Mouse (Mus musculus) embryo, embryonic 11 days (tissue): ENCODE measurements at regions not wholly inside any gene's neighbourhood (a gene's known extent, or its start where the extent isn't known, plus 50 kb on each side); places are given as distances from the start of the nearest gene placed in this dataset.
A peak's percentile ranks its signal among the peaks of the same experiment; 100 is the strongest.

Experiments used
- DNase-seq: peaks from one replicate; pipeline ENCODE4 v3.0.0-alpha.2; 2015

DNA sequence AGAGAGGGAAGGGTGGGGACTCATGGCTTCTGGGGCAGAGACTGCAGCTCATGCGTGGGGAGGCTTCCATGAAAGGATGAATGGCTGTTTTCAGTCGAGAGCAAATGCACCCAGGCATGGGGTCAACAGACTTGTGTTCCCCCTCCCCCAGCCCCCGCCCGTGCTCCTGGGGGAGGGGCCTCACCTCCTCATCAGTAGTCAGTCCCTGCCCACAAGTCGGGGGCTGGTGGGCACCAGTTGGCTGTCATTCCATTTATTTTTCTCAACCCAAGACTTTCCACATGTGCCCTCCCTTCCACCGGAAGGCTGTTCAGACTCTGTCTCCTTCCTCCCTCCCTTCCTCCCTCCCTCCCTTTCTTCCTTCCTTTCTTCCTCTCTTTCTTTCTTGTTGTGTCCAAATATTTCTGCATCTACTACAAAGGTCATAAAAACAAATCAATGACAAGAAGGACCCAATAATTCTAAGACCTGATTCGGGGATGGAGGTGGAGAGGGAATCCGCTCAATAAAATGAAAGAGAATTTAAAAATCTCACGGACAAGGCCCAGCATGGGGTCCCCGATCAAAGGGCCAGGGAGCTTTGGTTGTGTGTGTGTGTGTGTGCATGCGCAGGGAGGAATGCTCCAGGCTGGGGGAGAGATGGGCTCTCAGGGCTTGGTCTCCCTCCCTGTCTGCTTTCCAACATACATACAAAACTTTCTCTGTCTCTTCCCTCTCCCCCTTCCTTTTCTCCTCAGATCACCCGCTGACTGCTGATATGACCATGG lies 57.7 kb downstream of the Rpl14 start:
- no peak for DNase-seq

DNA sequence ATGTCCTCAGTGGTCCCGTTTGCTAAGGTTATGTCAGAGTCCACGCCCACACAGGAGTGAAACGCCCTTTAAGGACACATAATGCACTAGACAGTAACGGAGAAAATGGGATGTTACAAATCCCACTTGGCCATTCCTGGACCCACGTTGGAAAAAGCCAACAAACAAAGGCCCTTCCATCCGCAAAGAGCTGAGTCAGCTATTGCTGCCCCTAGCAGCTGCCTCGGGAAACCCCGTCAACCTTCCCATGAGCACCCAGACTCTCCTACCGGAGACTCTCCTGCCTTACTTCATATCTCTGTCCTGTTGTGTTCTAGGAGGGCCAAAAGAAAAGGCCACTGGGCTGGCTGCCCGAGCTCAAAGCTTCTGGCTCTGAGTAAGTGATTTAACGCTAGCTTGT lies 58.4 kb downstream of the Rpl14 start:
- no peak for DNase-seq

DNA sequence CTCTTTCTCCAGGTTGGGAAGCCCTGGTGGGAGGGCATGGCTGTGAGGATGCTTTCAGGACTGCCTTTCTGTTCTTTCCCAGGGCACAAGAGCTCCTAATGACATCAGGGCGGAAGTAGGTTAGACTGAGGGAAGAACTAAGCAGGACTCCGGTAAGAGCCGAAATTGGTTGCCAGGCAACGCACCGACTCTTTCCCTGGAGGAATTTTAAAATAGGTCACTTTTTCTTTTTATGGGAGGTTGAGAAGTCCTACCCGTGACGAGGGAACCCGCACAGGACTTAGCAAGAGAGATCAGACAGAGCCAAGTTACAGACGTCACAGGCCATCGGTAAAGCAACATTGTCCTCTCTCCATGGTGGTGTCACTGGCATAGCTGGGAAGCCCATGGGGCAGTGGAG lies 61.6 kb downstream of the Rpl14 start:
- no peak for DNase-seq

DNA sequence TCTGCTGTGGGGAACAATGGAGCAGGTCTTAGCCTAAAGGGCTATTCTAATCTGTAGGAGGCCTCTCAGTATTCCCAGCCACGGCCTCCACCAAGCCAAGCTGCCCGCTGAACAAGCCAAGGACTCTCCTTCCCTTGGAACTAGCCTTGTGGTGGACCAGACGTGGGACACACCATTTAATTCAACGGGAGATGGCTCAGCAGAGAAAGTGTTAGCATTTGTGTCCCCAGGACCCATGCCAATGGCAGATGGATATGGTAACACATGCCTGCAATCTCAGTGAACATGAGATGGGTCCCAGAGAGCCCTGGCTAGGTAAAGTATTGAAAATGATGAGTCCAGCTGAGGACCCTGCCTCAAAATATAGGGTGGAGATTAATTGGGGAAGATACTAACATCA lies 71.4 kb downstream of the Rpl14 start:
- DNase-seq = no peak

DNA sequence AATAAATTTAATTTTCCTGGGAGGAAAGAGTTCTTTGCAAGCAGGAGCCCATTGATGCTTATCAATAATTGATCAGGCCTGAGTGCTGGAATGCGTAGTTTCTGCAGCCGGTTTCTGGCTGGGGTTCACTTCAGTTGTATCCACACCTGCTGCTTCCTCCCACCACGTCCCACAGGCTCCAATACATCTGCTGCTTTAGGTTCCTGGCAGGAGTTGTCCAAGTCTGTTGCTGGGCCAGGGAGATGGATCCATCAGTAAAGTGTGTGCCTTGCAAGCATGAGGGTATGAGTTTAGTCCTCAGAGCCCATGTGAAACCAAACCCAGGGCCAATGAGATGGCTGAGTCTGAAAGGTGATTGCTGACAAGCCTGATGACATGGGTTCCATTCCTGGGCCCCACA lies 72.1 kb downstream of the Rpl14 start:
- no peak for DNase-seq

DNA sequence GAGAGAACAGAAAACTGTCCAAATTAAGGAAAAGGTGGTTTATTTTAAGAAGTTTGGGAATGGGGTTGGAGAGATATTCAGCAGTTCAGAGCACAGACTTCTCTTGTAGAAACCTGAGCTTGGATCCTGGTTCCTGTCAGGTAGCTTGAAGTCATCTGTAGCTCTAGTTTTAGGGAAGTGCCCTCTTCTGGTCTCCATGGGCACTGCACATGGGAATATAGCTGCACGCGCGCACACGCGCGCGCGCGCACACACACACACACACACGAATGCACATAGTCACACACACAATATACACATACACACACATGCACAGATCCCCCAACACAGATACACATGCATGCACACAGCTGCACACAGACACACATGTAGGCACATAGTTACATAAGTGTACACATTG lies 74.5 kb downstream of the Rpl14 start:
- no peak for DNase-seq

- DNase-seq = no peak
Observed at GRCm38 (mm10) chr9:120646806-120647667, 75.8 kb downstream of the Rpl14 start.

- DNase-seq = no peak
Observed at GRCm38 (mm10) chr9:120647668-120647955, 76.4 kb downstream of the Rpl14 start.

- DNase-seq = no peak
Observed at GRCm38 (mm10) chr9:120652733-120653132, 81.5 kb downstream of the Rpl14 start.

DNA sequence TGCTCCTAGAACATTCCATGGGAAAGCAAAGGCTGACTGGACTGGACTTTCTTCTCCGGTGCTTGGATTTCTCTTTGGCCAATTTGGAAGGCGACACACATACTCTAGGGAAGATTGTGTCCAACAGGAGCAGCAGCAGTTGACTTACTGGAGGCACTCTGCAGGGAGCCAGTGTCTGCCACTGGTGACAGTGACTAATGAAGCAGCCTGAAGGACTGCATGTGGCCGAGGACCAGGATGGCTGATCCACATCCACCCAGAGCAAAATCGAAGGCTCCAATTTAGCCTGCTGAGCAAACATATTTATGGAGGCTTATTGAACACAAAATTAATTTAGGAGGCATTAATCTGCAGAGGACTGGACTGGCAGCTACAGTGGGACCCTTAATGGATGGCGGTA lies 81.9 kb downstream of the Rpl14 start:
- no peak for DNase-seq

GRCm38 (mm10) chr9:120654736-120655135 lies 83.5 kb downstream of the Rpl14 start:
- DNase-seq = no peak

GRCm38 (mm10) chr9:120656976-120657375 lies 85.7 kb downstream of the Rpl14 start:
- DNase-seq = peak; percentile 81

GRCm38 (mm10) chr9:120657786-120658185 lies 86.5 kb downstream of the Rpl14 start:
- no peak for DNase-seq

DNA sequence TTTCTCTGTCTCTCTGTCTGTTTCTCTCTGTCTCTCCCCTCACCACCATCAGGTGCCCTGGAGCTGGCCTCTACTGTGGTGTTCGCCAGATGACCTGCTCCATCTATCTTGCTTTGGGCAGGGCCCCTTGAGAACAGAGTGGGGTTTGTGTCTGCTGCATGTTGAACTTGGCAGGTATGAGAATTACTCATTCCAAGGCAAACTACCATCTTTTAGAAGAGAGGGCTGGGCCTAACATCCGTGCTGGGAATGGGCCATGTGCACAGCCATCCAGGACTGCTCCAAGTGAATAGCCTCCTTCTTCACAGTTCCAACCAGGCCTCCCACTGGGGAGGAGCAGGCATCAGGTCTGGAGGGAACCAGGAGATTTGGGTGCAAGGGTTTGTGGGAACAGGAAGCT lies 87.3 kb downstream of the Rpl14 start:
- DNase-seq = no peak

DNA sequence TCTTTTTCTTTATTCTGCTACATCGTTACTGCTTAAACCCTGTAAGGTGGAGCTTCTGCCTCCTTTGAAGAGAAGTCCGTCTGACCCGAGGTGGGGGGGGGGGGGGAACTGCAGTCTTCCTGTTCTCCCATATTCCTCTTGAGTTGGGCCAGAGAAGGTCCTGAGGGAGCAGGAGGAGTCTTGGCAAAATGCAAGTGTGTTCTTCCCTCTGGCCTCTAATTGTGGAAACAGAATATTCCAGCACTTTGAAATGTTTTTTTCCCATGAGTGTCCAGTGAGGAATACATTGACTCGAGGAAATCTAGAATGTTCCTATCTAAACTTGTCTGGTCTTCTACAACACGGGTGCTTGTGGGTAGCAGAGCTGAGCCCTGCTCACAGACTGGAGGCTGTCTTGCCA lies 90.0 kb downstream of the Rpl14 start:
- DNase-seq = no peak

DNA sequence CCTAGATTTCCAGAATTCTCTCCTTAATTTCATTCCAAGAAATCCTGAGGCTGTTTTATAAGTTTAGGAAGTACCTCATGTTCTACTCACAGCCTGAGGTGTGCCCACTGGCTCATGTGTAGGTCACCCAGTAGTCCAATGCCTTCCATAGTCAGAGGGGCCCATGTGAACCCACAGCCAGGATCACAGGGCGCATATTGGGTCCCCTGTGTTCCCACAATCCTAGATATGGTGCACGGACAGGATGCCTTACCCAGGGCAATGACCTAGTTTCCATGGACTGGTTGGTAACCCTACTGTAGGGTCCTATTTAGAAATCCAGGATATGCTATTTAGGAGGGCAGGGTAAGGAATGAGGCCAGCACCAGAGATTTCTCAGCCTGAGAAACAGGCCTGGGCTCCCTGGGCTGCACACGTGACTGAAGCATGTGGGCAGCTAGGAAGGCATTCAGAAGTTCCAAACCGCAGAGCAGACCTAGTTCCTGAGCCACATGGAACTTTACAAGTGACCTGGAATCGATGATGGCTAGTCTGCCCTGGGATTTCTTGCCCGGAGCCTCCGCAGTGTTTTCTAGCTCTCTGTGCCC lies 90.5 kb downstream of the Rpl14 start:
- DNase-seq = no peak

DNA sequence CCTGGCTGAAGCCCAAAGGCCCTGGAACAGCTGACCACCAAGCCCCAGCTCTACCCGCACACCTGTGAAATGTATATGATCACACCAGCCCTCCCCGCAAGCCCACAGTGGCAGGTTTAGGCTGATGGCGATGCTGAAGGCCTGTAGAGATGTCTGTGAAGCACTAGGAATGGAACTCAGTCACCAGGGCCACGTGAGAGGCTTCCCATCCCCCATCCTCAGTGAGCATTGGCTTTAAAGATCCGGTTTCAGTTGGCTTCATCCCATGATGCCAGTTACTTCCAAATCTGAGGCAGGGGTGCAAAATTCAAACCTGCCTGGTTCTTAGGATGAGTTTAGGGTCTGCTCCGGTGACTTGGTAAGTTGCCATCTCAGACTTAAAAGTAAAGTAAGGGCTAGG lies 91.9 kb downstream of the Rpl14 start:
- no peak for DNase-seq

- no peak for DNase-seq
Observed at GRCm38 (mm10) chr9:120664086-120664485, 92.8 kb downstream of the Rpl14 start.

GRCm38 (mm10) chr9:120672452-120672851 lies 101.2 kb downstream of the Rpl14 start:
- DNase-seq = peak; percentile 75

DNA sequence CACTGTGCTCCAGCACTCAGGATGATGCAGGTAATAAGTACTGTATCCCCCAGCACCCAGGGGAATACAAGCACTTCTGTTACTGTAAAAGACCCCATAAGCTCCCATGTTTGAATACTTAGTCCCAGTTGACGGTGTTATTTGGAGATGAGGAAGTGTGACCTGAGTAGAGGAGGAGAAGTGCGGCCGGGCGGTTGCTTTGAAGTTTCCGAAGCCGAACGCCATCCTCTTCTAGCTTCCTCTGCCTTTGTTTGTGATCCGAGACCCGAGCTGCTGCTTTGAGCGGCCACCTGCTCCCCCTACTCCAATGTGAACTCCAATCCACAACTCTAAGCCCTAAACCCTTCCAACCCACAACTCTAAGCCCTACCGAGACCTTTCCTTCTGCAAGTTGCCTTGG lies 103.6 kb downstream of the Rpl14 start:
- peak; percentile 56 for DNase-seq

DNA sequence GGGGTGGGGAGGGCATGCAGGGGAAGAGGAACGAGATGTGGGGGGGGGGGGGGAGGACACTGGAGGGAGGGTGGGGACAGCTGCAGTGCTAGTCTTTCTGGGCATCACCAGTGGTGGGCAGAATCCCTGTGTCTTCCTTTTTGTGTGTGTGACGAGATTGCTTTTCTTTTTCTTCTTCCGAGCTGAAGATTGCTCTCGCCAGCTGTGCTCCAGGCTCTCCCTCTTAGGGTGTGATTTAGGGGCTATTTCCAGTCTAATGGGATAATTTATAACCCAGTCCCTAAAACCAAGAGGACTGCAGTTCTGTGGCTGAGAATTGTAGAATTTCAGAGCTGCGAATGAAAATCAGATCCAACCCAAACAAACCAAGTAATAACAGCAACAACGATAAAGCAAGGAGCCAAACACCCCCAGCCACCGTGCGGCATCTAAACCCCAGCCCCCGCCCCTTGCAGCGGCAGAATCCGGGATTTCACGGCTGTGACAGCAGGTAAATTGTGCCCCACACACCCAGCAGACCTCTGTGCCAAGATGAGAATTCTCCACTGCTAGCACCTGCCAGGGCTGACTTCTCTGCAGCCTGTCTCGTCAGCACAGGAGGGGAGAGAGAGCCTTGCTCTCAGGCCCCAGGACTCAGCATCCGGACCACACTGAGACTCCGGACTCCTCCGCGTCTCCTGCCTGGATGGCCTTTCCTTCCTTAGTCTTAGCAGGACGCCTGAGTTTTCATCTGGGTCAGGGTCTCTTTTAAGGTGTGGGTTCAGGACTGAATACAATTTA lies 104.3 kb downstream of the Rpl14 start:
- DNase-seq = peak; percentile 73

DNA sequence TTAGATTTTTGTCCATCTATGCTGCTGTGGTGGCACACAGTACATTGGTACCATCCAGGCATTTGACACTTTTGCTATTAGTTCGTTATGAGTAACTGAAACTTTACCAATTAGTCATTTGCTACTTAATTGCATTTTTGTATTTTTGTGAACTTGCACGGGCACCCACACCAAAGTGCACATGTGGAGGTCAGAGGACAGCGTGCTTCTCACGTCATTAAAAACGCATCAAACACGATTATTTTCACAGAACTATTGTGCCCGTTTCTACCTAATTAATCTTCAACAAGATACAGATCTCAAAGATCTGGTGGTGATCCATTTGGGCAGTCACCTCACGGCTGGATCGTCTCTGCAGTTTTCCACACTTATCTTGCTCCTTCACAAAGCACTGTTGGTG lies 105.1 kb downstream of the Rpl14 start:
- DNase-seq = no peak

DNA sequence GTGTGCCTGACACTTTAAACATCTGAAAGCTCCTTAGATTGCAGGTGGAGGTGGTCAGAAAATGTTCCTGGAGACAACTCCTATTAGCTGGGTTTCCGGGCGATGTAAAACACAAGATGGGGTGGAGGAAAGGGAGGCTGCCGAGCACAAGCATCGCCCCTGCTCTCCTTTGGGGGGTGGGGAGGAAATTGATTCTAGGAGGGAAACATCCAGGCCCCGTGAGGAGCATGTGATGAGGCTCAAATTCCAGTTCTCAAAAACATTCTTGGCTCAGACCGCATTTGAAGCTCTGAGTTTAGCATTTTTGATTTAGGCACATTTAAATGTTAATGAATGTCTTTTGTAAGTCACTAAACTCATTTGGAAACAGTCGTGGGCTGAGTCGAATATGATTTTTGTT lies 105.5 kb downstream of the Rpl14 start:
- DNase-seq = peak; percentile 56
